Mouse (Mus musculus) E14TG2a.4 (cell line): ENCODE measurements around the gene Megf11.
A peak's percentile ranks its signal among the peaks of the same experiment; 100 is the strongest.

Experiments used
- CTCF ChIP-seq: conservative IDR thresholded peaks from 2 replicates; pipeline ENCODE4 v1.5.1; 2014; ENCODE audit warnings: low read length
- NANOG ChIP-seq: IDR thresholded peaks from 2 replicates; pipeline ENCODE4 v1.6.1; 2014; ENCODE audit warnings: borderline replicate concordance, low read length, mixed read lengths
- POU5F1 ChIP-seq: IDR thresholded peaks from 2 replicates; pipeline ENCODE4 v1.6.1; 2014; ENCODE audit warnings: low read length, borderline replicate concordance

GRCm38 (mm10) chr9:64507995-64508394 is 122.6 kb downstream of the Megf11 start:
- TF ChIP-seq CTCF (peak; percentile 82), POU5F1 (no peak), NANOG (no peak)
